In genomic region chr16:92440229-92440628, GRCm38 (mm10) we compare ENCODE assay signal across 23 mouse cellular contexts. TPM values are rescaled to one million over a fixed set of nuclear protein-coding genes. Genes with fewer than 3 reads are reported as not detected.
DNase-seq lines count a peak whose midpoint lies in the region; ATAC-seq lines count a peak whose summit lies in the region.
"Had no signal": no experiment of that assay in that cellular context is flagged by ENCODE, and none has a peak within 500 bp of the region (broad histone marks: within the 10 kb centered on the region; RNA-seq: fewer than 3 reads in every experiment).

No protein-coding gene starts in this region.

- ATAC-seq in forebrain, embryonic 13.5 days = no peak
- ATAC-seq in midbrain, embryonic 13.5 days = no peak
- no peak for ATAC-seq in midbrain, embryonic 11.5 days (ENCODE audit: low FRiP score)
- peak; percentile 92 for ATAC-seq in granulocyte monocyte progenitor cell, adult 5-6 weeks (replicated peaks; ENCODE audit: poor library complexity, severe bottlenecking)
- ATAC-seq in kidney, embryonic 16.5 days (ENCODE audit: low FRiP score, low TSS enrichment) = no peak
- ATAC-seq: inflammation-experienced regulatory T-cells, adult 6 months had no signal

- H3K27ac ChIP-seq in forebrain, embryonic 10.5 days = peak overlapping the region; percentile 49; the same call in 1 of the 2 replicates
- H3K27ac ChIP-seq in forebrain, embryonic 13.5 days = no peak overlapping the region
- peak overlapping the region; percentile 21; the same call in 1 of the 2 replicates for H3K27ac ChIP-seq in midbrain, embryonic 13.5 days
- H3K27ac ChIP-seq in midbrain, embryonic 11.5 days (ENCODE audit: low read depth, low read length) = no peak overlapping the region
- H3K27ac ChIP-seq in kidney, embryonic 16.5 days (ENCODE audit: low read length) = no peak overlapping the region
- H3K27ac ChIP-seq: heart, embryonic 15.5 days; layer of hippocampus, adult 2 months; midbrain, embryonic 12.5 days; stomach, postnatal 0 days had no signal

- no peaks in the 10 kb centered on the region; the same call in 1 of the 2 replicates for H3K36me3 ChIP-seq in forebrain, embryonic 10.5 days (replicated peaks)
- 0 out of 2 replicates have a peak, but pooled peaks cover 4% of the 10 kb centered on the region for H3K36me3 ChIP-seq in forebrain, embryonic 13.5 days (ENCODE audit: poor library complexity, severe bottlenecking)
- H3K36me3 ChIP-seq in midbrain, embryonic 13.5 days = no peaks in the 10 kb centered on the region
- H3K36me3 ChIP-seq in midbrain, embryonic 11.5 days (ENCODE audit: control insufficient read depth, insufficient read depth, low read length) = no peaks in the 10 kb centered on the region
- H3K36me3 ChIP-seq in kidney, embryonic 16.5 days (ENCODE audit: insufficient read depth, low read length) = no peaks in the 10 kb centered on the region
- H3K36me3 ChIP-seq: heart, embryonic 15.5 days; midbrain, embryonic 12.5 days had no signal

- H3K4me2 ChIP-seq in forebrain, embryonic 13.5 days = no peak overlapping the region
- no peak overlapping the region for H3K4me2 ChIP-seq in midbrain, embryonic 13.5 days (replicated peaks)
- no peak overlapping the region for H3K4me2 ChIP-seq in midbrain, embryonic 11.5 days
- no peak overlapping the region for H3K4me2 ChIP-seq in kidney, embryonic 16.5 days (replicated peaks; ENCODE audit: low read depth, low read length)
- H3K4me2 ChIP-seq: heart, embryonic 15.5 days; midbrain, embryonic 12.5 days had no signal

- 76% methylated on average over 8 of the region's 8 CpGs for WGBS in forebrain, embryonic 10.5 days
- 72% methylated on average over 8 of the region's 8 CpGs for WGBS in forebrain, embryonic 13.5 days
- WGBS in midbrain, embryonic 13.5 days = 86% methylated on average over 7 of the region's 8 CpGs
- 85% methylated on average over 8 of the region's 8 CpGs for WGBS in midbrain, embryonic 11.5 days
- 68% methylated on average over 8 of the region's 8 CpGs for WGBS in kidney, embryonic 16.5 days

- peaks cover 36% of the 10 kb centered on the region for H3K4me1 ChIP-seq in forebrain, embryonic 10.5 days
- H3K4me1 ChIP-seq in forebrain, embryonic 13.5 days = peaks cover 17% of the 10 kb centered on the region; the same call in 1 of the 2 replicates
- H3K4me1 ChIP-seq in midbrain, embryonic 13.5 days (replicated peaks) = peaks cover 29% of the 10 kb centered on the region
- H3K4me1 ChIP-seq in midbrain, embryonic 11.5 days (ENCODE audit: control insufficient read depth, insufficient read depth, low read length) = peaks cover 10% of the 10 kb centered on the region
- H3K4me1 ChIP-seq in kidney, embryonic 16.5 days (ENCODE audit: insufficient read depth, low read length) = peaks cover 21% of the 10 kb centered on the region

- H3K9ac ChIP-seq in forebrain, embryonic 13.5 days = no peak overlapping the region
- no peak overlapping the region for H3K9ac ChIP-seq in midbrain, embryonic 13.5 days (replicated peaks)
- no peak overlapping the region for H3K9ac ChIP-seq in midbrain, embryonic 11.5 days (ENCODE audit: low read length)
- no peak overlapping the region for H3K9ac ChIP-seq in kidney, embryonic 16.5 days (replicated peaks; ENCODE audit: low read length)
- H3K9ac ChIP-seq: heart, embryonic 15.5 days; midbrain, embryonic 12.5 days had no signal

- DNase-seq in forebrain, embryonic 10.5 days (ENCODE audit: extremely low spot score, low spot score) = no peak
- DNase-seq in midbrain, embryonic 11.5 days (ENCODE audit: low spot score, missing footprints) = no peak
- no peak for DNase-seq in adrenal gland, postnatal 10 days
- DNase-seq in testis, postnatal 14 days (ENCODE audit: low spot score) = no peak
- DNase-seq: cerebellum, adult 9-11 months; gastrocnemius, postnatal 10 days; heart, adult 18-20 months; heart, postnatal 4 days; kidney, adult 2 months; kidney, postnatal 14 days; lung, adult 18-20 months; lung, postnatal 14 days; right cerebral cortex, postnatal 25 days had no signal

- H3K9me3 ChIP-seq in forebrain, embryonic 10.5 days = no peaks in the 10 kb centered on the region
- no peaks in the 10 kb centered on the region for H3K9me3 ChIP-seq in forebrain, embryonic 13.5 days (replicated peaks)
- H3K9me3 ChIP-seq in midbrain, embryonic 13.5 days = no peaks in the 10 kb centered on the region
- no peaks in the 10 kb centered on the region for H3K9me3 ChIP-seq in midbrain, embryonic 11.5 days (ENCODE audit: control insufficient read depth, low read length)
- no peaks in the 10 kb centered on the region for H3K9me3 ChIP-seq in kidney, embryonic 16.5 days (ENCODE audit: low read length)
- H3K9me3 ChIP-seq: heart, embryonic 15.5 days; midbrain, embryonic 12.5 days had no signal

- H3K4me3 ChIP-seq in forebrain, embryonic 10.5 days = no peak overlapping the region
- no peak overlapping the region for H3K4me3 ChIP-seq in forebrain, embryonic 13.5 days
- H3K4me3 ChIP-seq in midbrain, embryonic 13.5 days (replicated peaks) = no peak overlapping the region
- no peak overlapping the region for H3K4me3 ChIP-seq in midbrain, embryonic 11.5 days (ENCODE audit: low read depth, low read length)
- H3K4me3 ChIP-seq in kidney, embryonic 16.5 days (ENCODE audit: low read length) = no peak overlapping the region
- H3K4me3 ChIP-seq: heart, embryonic 15.5 days; layer of hippocampus, adult 2 months; midbrain, embryonic 12.5 days had no signal

- H3K27me3 ChIP-seq in forebrain, embryonic 10.5 days (ENCODE audit: poor library complexity, severe bottlenecking) = no peaks in the 10 kb centered on the region
- no peaks in the 10 kb centered on the region for H3K27me3 ChIP-seq in forebrain, embryonic 13.5 days
- no peaks in the 10 kb centered on the region for H3K27me3 ChIP-seq in midbrain, embryonic 13.5 days
- H3K27me3 ChIP-seq in midbrain, embryonic 11.5 days (ENCODE audit: control insufficient read depth, insufficient read depth, low read length) = no peaks in the 10 kb centered on the region
- H3K27me3 ChIP-seq in kidney, embryonic 16.5 days (ENCODE audit: insufficient read depth, low read length) = no peaks in the 10 kb centered on the region
- H3K27me3 ChIP-seq: heart, embryonic 15.5 days; midbrain, embryonic 12.5 days had no signal

RNA-seq across cellular contexts. Expression of gene Rcan1, which starts 30.4 kb away (rescaled TPM):
- 34.4 and 34.7 TPM in 2 replicates for polyA plus RNA-seq in forebrain, embryonic 10.5 days (2016; fragmentation: Nextera tagmentation; extraction: Ambion mirVana)
- 34.3 and 36.5 TPM in 2 replicates for polyA plus RNA-seq in forebrain, embryonic 13.5 days (2015; fragmentation: Nextera tagmentation; extraction: Ambion mirVana)
- polyA plus RNA-seq in midbrain, embryonic 13.5 days (2015; fragmentation: Nextera tagmentation; extraction: Ambion mirVana) = 46.8 and 47.4 TPM in 2 replicates
- polyA plus RNA-seq in midbrain, embryonic 11.5 days (2014; fragmentation: Nextera tagmentation; extraction: Ambion mirVana) = 38.6 and 40.7 TPM in 2 replicates
- total RNA-seq in granulocyte monocyte progenitor cell, adult 5-6 weeks (2014; fragmentation: Nextera tagmentation) = 6.3 and 11.5 TPM in 2 replicates
- 7.4 and 8.0 TPM in 2 replicates for total RNA-seq in granulocyte monocyte progenitor cell, adult 5-6 weeks (2017)
- 10 to 100 TPM; 21.7 to 22.2 TPM for total RNA-seq in adrenal gland, postnatal 10 days (2021)
- polyA plus RNA-seq in kidney, embryonic 16.5 days (2015; fragmentation: Nextera tagmentation; extraction: Ambion mirVana) = 33.4 and 33.9 TPM in 2 replicates

RNA-seq across cellular contexts. Expression of gene Clic6, which starts 45.3 kb away (rescaled TPM):
- 4.8 and 5.2 TPM in 2 replicates for polyA plus RNA-seq in forebrain, embryonic 10.5 days (2016; fragmentation: Nextera tagmentation; extraction: Ambion mirVana)
- polyA plus RNA-seq in forebrain, embryonic 13.5 days (2015; fragmentation: Nextera tagmentation; extraction: Ambion mirVana) = 3.6 and 5.6 TPM in 2 replicates
- polyA plus RNA-seq in midbrain, embryonic 13.5 days (2015; fragmentation: Nextera tagmentation; extraction: Ambion mirVana) = 1.2 and 3.1 TPM in 2 replicates
- polyA plus RNA-seq in midbrain, embryonic 11.5 days (2014; fragmentation: Nextera tagmentation; extraction: Ambion mirVana) = 0.47 and 0.72 TPM in 2 replicates
- not detected in 2 replicates for total RNA-seq in granulocyte monocyte progenitor cell, adult 5-6 weeks (2014; fragmentation: Nextera tagmentation)
- not detected in 2 replicates for total RNA-seq in granulocyte monocyte progenitor cell, adult 5-6 weeks (2017)
- total RNA-seq in adrenal gland, postnatal 10 days (2021) = under 1 TPM; 0.12 to 0.30 TPM
- polyA plus RNA-seq in kidney, embryonic 16.5 days (2015; fragmentation: Nextera tagmentation; extraction: Ambion mirVana) = 6.9 and 8.1 TPM in 2 replicates
- total RNA-seq: neutrophil, adult 5-6 weeks had no signal
- polyA plus RNA-seq: inflammation-experienced regulatory T-cells, adult 6 months had no signal

Comparison
In these comparisons a context has a peak if more than half of its experiments do, and no peak if none do; other contexts are left out.
1. H3K27ac ChIP-seq: peak in forebrain, embryonic 10.5 days (single experiment) and midbrain, embryonic 13.5 days (single experiment); none in forebrain, embryonic 13.5 days (single experiment), midbrain, embryonic 11.5 days (single experiment) and kidney, embryonic 16.5 days (single experiment).